Mouse (Mus musculus): ENCODE results near the gene March7.

The March7 gene

GRCm38 (mm10) chr2:60209703-60210651, at the start of gene March7, which contains the start of gene Baz2b:
March7 (plus strand) TSS chr2:60209887.
Baz2b (minus strand) TSS chr2:60209839.
- peak; percentile 84 for DNase-seq

GRCm38 (mm10) chr2:60163744-60164143, 45.9 kb upstream of the March7 start:
- DNase-seq, result no peak

- no peak for DNase-seq
These were observed 44.0 kb upstream of the March7 start for GRCm38 (mm10) chr2:60165679-60166078.

GRCm38 (mm10) chr2:60166878-60167277, 42.8 kb upstream of the March7 start:
- DNase-seq, result no peak

- DNase-seq, result peak; percentile 21
These were observed 37.7 kb upstream of the March7 start for GRCm38 (mm10) chr2:60171786-60172530.

GRCm38 (mm10) chr2:60172531-60172914, 37.2 kb upstream of the March7 start:
- DNase-seq, result no peak

GRCm38 (mm10) chr2:60173190-60173589, 36.5 kb upstream of the March7 start:
- DNase-seq, result no peak

- DNase-seq, result no peak
These were observed 36.1 kb upstream of the March7 start for GRCm38 (mm10) chr2:60173595-60173994.

GRCm38 (mm10) chr2:60175078-60175477, 34.6 kb upstream of the March7 start:
- DNase-seq, result no peak

- no peak for DNase-seq
These were observed 33.6 kb upstream of the March7 start for GRCm38 (mm10) chr2:60176087-60176486.

GRCm38 (mm10) chr2:60177490-60177889, 32.2 kb upstream of the March7 start:
- DNase-seq, result no peak

GRCm38 (mm10) chr2:60181696-60182095, 28.0 kb upstream of the March7 start:
- no peak for DNase-seq

- DNase-seq, result no peak
These were observed 12.8 kb upstream of the March7 start for GRCm38 (mm10) chr2:60196841-60197240.

- DNase-seq, result no peak
These were observed 9.6 kb upstream of the March7 start for GRCm38 (mm10) chr2:60200051-60200562.

- DNase-seq, result no peak
These were observed 9.0 kb upstream of the March7 start for GRCm38 (mm10) chr2:60200667-60201066.

- DNase-seq, result no peak
These were observed 6.7 kb upstream of the March7 start for GRCm38 (mm10) chr2:60202900-60203530.

GRCm38 (mm10) chr2:60203733-60204132, 6.0 kb upstream of the March7 start:
- DNase-seq, result no peak

GRCm38 (mm10) chr2:60204162-60204561, 5.5 kb upstream of the March7 start:
- no peak for DNase-seq

- no peak for DNase-seq
These were observed 3.9 kb upstream of the March7 start for GRCm38 (mm10) chr2:60205795-60206194.

GRCm38 (mm10) chr2:60209122-60209611, 520 bp upstream of the March7 start:
- peak; percentile 61 for DNase-seq

- DNase-seq, result no peak
These were observed 1.1 kb downstream of the March7 start for GRCm38 (mm10) chr2:60210821-60211220.

GRCm38 (mm10) chr2:60212488-60212887, 2.8 kb downstream of the March7 start:
- no peak for DNase-seq

GRCm38 (mm10) chr2:60214683-60215082, 5.0 kb downstream of the March7 start:
- DNase-seq, result no peak
